Mouse (Mus musculus) embryonic stem cell, embryonic (primary cell): ENCODE results near the gene Piezo1.

Source experiments
- CTCF ChIA-PET, 4 experiments: fragments of 300-600 bp in 2 of 4; fragments of 350-600 bp in 2 of 4; sonication (Branson Sonifier 250); formaldehyde crosslinking; loops; one replicate each; lab custom pipeline; 2022; ENCODE audit warnings: inconsistent platforms in 2 of 4; lab: Charles Lee
- POLR2A ChIA-PET, 4 experiments: fragments of 300-600 bp in 2 of 4; fragments of 350-600 bp in 2 of 4; sonication (Branson Sonifier 250); formaldehyde crosslinking; loops; one replicate each; lab custom pipeline; 2022; ENCODE audit warnings: antibody characterized with exemption in 4 of 4, inconsistent platforms in 1 of 4; lab: Charles Lee

Gene Piezo1

DNA sequence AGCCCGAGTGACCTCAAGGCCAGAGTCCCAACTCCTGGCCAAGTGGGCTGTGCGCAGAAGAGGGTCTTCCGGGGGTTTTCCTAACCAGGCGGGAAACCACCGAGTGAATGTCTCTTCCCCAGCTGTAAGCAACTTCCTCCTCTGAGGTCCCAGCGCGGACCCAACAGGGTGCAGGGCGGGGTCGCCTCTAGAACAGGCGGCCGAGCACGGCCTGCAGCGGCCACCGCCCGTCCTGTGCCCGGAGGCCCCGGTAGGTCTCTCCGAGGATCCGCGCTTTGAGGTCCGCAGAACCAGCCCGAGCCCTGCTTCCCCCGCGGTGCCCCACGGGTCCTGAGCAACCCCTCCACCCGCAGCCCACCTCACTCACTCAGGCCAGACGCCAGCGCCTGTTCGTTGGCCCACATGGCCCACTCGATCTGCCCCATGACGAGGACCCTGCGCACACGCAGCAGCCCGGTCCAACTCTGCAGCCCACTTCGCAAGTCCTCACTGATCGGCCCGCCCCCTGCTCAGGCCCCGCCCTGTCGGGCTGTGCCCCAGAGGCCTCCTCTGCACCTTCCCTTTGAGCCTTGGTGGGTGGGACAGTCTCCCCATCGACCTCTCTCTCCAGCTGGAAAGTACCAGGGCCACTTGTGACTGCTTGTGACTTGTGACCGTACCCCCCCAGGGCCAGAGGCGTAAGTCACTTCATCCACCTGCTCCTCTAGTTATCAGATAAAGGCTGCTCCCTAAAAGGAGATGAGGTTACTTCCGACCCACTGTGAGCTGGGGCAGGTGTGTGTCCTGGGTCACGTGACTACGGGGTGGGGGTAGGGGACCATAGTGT lies 118.5 kb downstream of the Piezo1 start, which contains the start of gene Cyba:
Gene Cyba (minus strand): TSS at position 488 of the 826 bp plus-strand sequence.
- ChIA-PET POLR2A (interaction anchor here in 3 of 4 experiments (0.6 to 5.3 kb wide), 46 partner anchors 9 to 610 kb away, joined by 3 to 104 read pairs (median 4); partner anchors contain the start of genes Mvd (in 3 of the 3), Il17c (in 2 of the 3), Cdt1 (in 1 of the 3) and Snai3 (in 1 of the 3)), CTCF (interaction anchor here in 2 of 4 experiments (0.6 to 1.7 kb wide), 4 partner anchors 11 to 174 kb away, joined by 3 to 15 read pairs (median 3); partner anchors contain the start of gene Mvd (in 1 of the 2))
